9 mouse cellular contexts compared by ENCODE assay signal in genomic region chr17:50006721-50007351, GRCm38 (mm10).
DNase-seq lines count a peak whose midpoint lies in the region; ATAC-seq and TF ChIP-seq lines count a peak whose summit lies in the region.
"Had no signal": no experiment of that assay in that cellular context is flagged by ENCODE, and none has a peak within 500 bp of the region (broad histone marks: within the 10 kb centered on the region; RNA-seq: fewer than 3 reads in every experiment).

No protein-coding gene starts in this region.

- WGBS in lung, postnatal 0 days, result 31% methylated on average over 9 of the region's 9 CpGs
- WGBS in heart, embryonic 15.5 days, result 25% methylated on average over 9 of the region's 9 CpGs
- WGBS in midbrain, embryonic 15.5 days, result 3% methylated on average over 9 of the region's 9 CpGs

- no peak overlapping the region for H3K4me2 ChIP-seq in lung, postnatal 0 days (replicated peaks; ENCODE audit: low read depth, low read length)
- no peak overlapping the region for H3K4me2 ChIP-seq in heart, embryonic 15.5 days
- H3K4me2 ChIP-seq in midbrain, embryonic 15.5 days, result peak overlapping the region; percentile 19
- H3K4me2 ChIP-seq: limb, embryonic 15.5 days had no signal

- H3K9ac ChIP-seq in lung, postnatal 0 days (replicated peaks; ENCODE audit: low read depth), result no peak overlapping the region
- no peak overlapping the region for H3K9ac ChIP-seq in heart, embryonic 15.5 days
- H3K9ac ChIP-seq in midbrain, embryonic 15.5 days, result no peak overlapping the region
- H3K9ac ChIP-seq: limb, embryonic 15.5 days had no signal

- H3K9me3 ChIP-seq in lung, postnatal 0 days (ENCODE audit: low read length), result no peaks in the 10 kb centered on the region
- H3K9me3 ChIP-seq in heart, embryonic 15.5 days (replicated peaks), result no peaks in the 10 kb centered on the region
- H3K9me3 ChIP-seq in midbrain, embryonic 15.5 days, result no peaks in the 10 kb centered on the region
- H3K9me3 ChIP-seq: limb, embryonic 15.5 days had no signal

- peak; percentile 29 to 32 for DNase-seq in adrenal gland, postnatal 36 days
- DNase-seq in adrenal gland, adult 18-20 months (ENCODE audit: low spot score in 2 of 2), result no peak
- DNase-seq in lung, postnatal 0 days (ENCODE audit: low spot score), result peak; percentile 8
- DNase-seq in lung, postnatal 36 days, result no peak
- no peak for DNase-seq in urinary bladder, postnatal 14 days (ENCODE audit: low spot score)

- no peak overlapping the region for H3K27ac ChIP-seq in lung, postnatal 0 days (ENCODE audit: low read length)
- peak overlapping the region; percentile 59 for H3K27ac ChIP-seq in heart, embryonic 15.5 days
- H3K27ac ChIP-seq in midbrain, embryonic 15.5 days, result peak overlapping the region; percentile 87
- H3K27ac ChIP-seq: limb, embryonic 15.5 days had no signal

- H3K27me3 ChIP-seq in lung, postnatal 0 days (replicated peaks; ENCODE audit: insufficient read depth, low read length), result no peaks in the 10 kb centered on the region
- no peaks in the 10 kb centered on the region for H3K27me3 ChIP-seq in heart, embryonic 15.5 days
- H3K27me3 ChIP-seq in midbrain, embryonic 15.5 days (replicated peaks), result no peaks in the 10 kb centered on the region
- H3K27me3 ChIP-seq: limb, embryonic 15.5 days had no signal

- H3K4me1 ChIP-seq in lung, postnatal 0 days (ENCODE audit: insufficient read depth, low read depth, low read length), result peaks cover 4% of the 10 kb centered on the region; the same call in 1 of the 2 replicates
- peaks cover 26% of the 10 kb centered on the region for H3K4me1 ChIP-seq in heart, embryonic 15.5 days (replicated peaks)
- peaks cover 42% of the 10 kb centered on the region for H3K4me1 ChIP-seq in midbrain, embryonic 15.5 days
- H3K4me1 ChIP-seq: limb, embryonic 15.5 days had no signal

- peak; percentile 30; the same call in 1 of the 2 replicates for ATAC-seq in lung, postnatal 0 days
- peak; percentile 68 for ATAC-seq in heart, embryonic 15.5 days (replicated peaks; ENCODE audit: insufficient number of reproducible peaks, insufficient read depth, low FRiP score, low read depth)
- peak; percentile 92 for ATAC-seq in midbrain, embryonic 15.5 days (replicated peaks)
- no peak for ATAC-seq in megakaryocyte progenitor cell, adult 5-6 weeks (replicated peaks; ENCODE audit: poor library complexity)

- H3K4me3 ChIP-seq in lung, postnatal 0 days (ENCODE audit: low read depth, low read length), result no peak overlapping the region
- H3K4me3 ChIP-seq in heart, embryonic 15.5 days, result no peak overlapping the region
- no peak overlapping the region for H3K4me3 ChIP-seq in midbrain, embryonic 15.5 days
- H3K4me3 ChIP-seq: limb, embryonic 15.5 days had no signal

- TF ChIP-seq CTCF in lung, postnatal 0 days (IDR thresholded peaks at IDR 0.05), result no peak

- H3K36me3 ChIP-seq in lung, postnatal 0 days (ENCODE audit: insufficient read depth, low read length), result no peaks in the 10 kb centered on the region
- no peaks in the 10 kb centered on the region; the same call in 1 of the 2 replicates for H3K36me3 ChIP-seq in heart, embryonic 15.5 days
- H3K36me3 ChIP-seq in midbrain, embryonic 15.5 days (replicated peaks), result no peaks in the 10 kb centered on the region
- H3K36me3 ChIP-seq: limb, embryonic 15.5 days had no signal

- TF ChIP-seq EP300 in lung, postnatal 0 days (IDR thresholded peaks at IDR 0.05), result no peak

Comparison
In these comparisons a context has a peak if more than half of its experiments do, and no peak if none do; other contexts are left out.
1. DNase-seq: peak in adrenal gland, postnatal 36 days (2 of 2) and lung, postnatal 0 days (single experiment); none in adrenal gland, adult 18-20 months (0 of 2), lung, postnatal 36 days (single experiment) and urinary bladder, postnatal 14 days (single experiment).